ENCODE assay signal across 8 mouse cellular contexts in genomic region chr16:18811032-18811431, GRCm38 (mm10). TPM values are rescaled to one million over a fixed set of nuclear protein-coding genes. Genes with fewer than 3 reads are reported as not detected.
DNase-seq lines count a peak whose midpoint lies in the region; ATAC-seq lines count a peak whose summit lies in the region.

No protein-coding gene starts in this region.

- H3K27me3 ChIP-seq in kidney, embryonic 14.5 days (ENCODE audit: control insufficient read depth, insufficient read depth, low read length), result no peaks in the 10 kb centered on the region

- ATAC-seq in kidney, embryonic 14.5 days (ENCODE audit: low FRiP score, low TSS enrichment), result peak; percentile 26
- peak; percentile 21; the same call in 1 of the 2 replicates for ATAC-seq in granulocyte monocyte progenitor cell, adult 5-6 weeks (replicated peaks; ENCODE audit: poor library complexity, severe bottlenecking)
- peak; percentile 30; the same call in 1 of the 2 replicates for ATAC-seq in megakaryocyte progenitor cell, adult 5-6 weeks (replicated peaks; ENCODE audit: poor library complexity)

- 7% methylated on average over 5 of the region's 5 CpGs for WGBS in kidney, embryonic 14.5 days

- no peak for DNase-seq in kidney, postnatal 14 days
- peak; percentile 16 for DNase-seq in WW6 (ENCODE audit: low read depth, low spot score)
- DNase-seq in adrenal gland, adult 8-10 months, result no peak
- no peak for DNase-seq in urinary bladder, adult 2 months (ENCODE audit: low spot score)
- DNase-seq in retina, embryonic 14.5 days (ENCODE audit: low spot score), result no peak

- peak overlapping the region; percentile 51; the same call in 1 of the 2 replicates for H3K27ac ChIP-seq in kidney, embryonic 14.5 days (ENCODE audit: low read depth, low read length)

- peak overlapping the region; percentile 84 for H3K4me2 ChIP-seq in kidney, embryonic 14.5 days (replicated peaks; ENCODE audit: low read depth, low read length)

- peaks cover 13% of the 10 kb centered on the region for H3K4me1 ChIP-seq in kidney, embryonic 14.5 days (ENCODE audit: control insufficient read depth, insufficient read depth, low read length)

- H3K4me3 ChIP-seq in kidney, embryonic 14.5 days (ENCODE audit: low read length), result peak overlapping the region; percentile 85

- H3K36me3 ChIP-seq in kidney, embryonic 14.5 days (ENCODE audit: control insufficient read depth, insufficient read depth, low read length), result peaks cover 55% of the 10 kb centered on the region

- H3K9me3 ChIP-seq in kidney, embryonic 14.5 days (ENCODE audit: control insufficient read depth, low read length), result no peaks in the 10 kb centered on the region

- peak overlapping the region; percentile 68 for H3K9ac ChIP-seq in kidney, embryonic 14.5 days (ENCODE audit: low read depth, low read length)

RNA-seq across cellular contexts. Expression of gene Ufd1, which starts 0.5 kb away (rescaled TPM):
- 65.7 and 83.8 TPM in 2 replicates for polyA plus RNA-seq in kidney, embryonic 14.5 days (2014; fragmentation: Nextera tagmentation; extraction: Ambion mirVana)
- 56.5 and 56.9 TPM in 2 replicates for total RNA-seq in granulocyte monocyte progenitor cell, adult 5-6 weeks (2014; fragmentation: Nextera tagmentation)
- total RNA-seq in granulocyte monocyte progenitor cell, adult 5-6 weeks (2017), result 48.3 and 61.8 TPM in 2 replicates
- 54.3 and 60.0 TPM in 2 replicates for total RNA-seq in megakaryocyte progenitor cell, adult 5-6 weeks (2015)
- total RNA-seq in megakaryocyte progenitor cell, adult 5-6 weeks (2017), result 72.6 and 83.2 TPM in 2 replicates
- 100 to 1,000 TPM; 131 to 143 (median 136) TPM for total RNA-seq in adrenal gland, adult 8-10 months (2022)
- 58.0 TPM in 2 replicates for polyA plus RNA-seq in urinary bladder, adult 2 months (2012; rRNA removed)

RNA-seq across cellular contexts. Expression of gene Cdc45, which starts 0.8 kb away (rescaled TPM):
- polyA plus RNA-seq in kidney, embryonic 14.5 days (2014; fragmentation: Nextera tagmentation; extraction: Ambion mirVana), result 62.7 and 63.0 TPM in 2 replicates
- 73.9 and 90.3 TPM in 2 replicates for total RNA-seq in granulocyte monocyte progenitor cell, adult 5-6 weeks (2014; fragmentation: Nextera tagmentation)
- total RNA-seq in granulocyte monocyte progenitor cell, adult 5-6 weeks (2017), result 96.0 and 110 TPM in 2 replicates
- 85.4 and 93.9 TPM in 2 replicates for total RNA-seq in megakaryocyte progenitor cell, adult 5-6 weeks (2015)
- 110 and 121 TPM in 2 replicates for total RNA-seq in megakaryocyte progenitor cell, adult 5-6 weeks (2017)
- 10 to 100 TPM in 2 of 4 experiments, 1 to 10 TPM in 2; 7.0 to 12.8 (median 10.0) TPM for total RNA-seq in adrenal gland, adult 8-10 months (2022)
- 2.9 and 4.4 TPM in 2 replicates for polyA plus RNA-seq in urinary bladder, adult 2 months (2012; rRNA removed)

RNA-seq across cellular contexts. Expression of gene 2510002D24Rik, which starts 25.3 kb away (rescaled TPM):
- polyA plus RNA-seq in kidney, embryonic 14.5 days (2014; fragmentation: Nextera tagmentation; extraction: Ambion mirVana), result 36.2 and 40.1 TPM in 2 replicates
- 14.4 and 20.7 TPM in 2 replicates for total RNA-seq in granulocyte monocyte progenitor cell, adult 5-6 weeks (2014; fragmentation: Nextera tagmentation)
- 22.0 and 25.5 TPM in 2 replicates for total RNA-seq in granulocyte monocyte progenitor cell, adult 5-6 weeks (2017)
- 23.1 and 27.0 TPM in 2 replicates for total RNA-seq in megakaryocyte progenitor cell, adult 5-6 weeks (2015)
- total RNA-seq in megakaryocyte progenitor cell, adult 5-6 weeks (2017), result 23.2 and 36.1 TPM in 2 replicates
- total RNA-seq in adrenal gland, adult 8-10 months (2022), result 10 to 100 TPM; 18.5 to 23.9 (median 20.9) TPM
- 41.6 and 56.6 TPM in 2 replicates for polyA plus RNA-seq in urinary bladder, adult 2 months (2012; rRNA removed)

RNA-seq across cellular contexts. Expression of gene Gm28539, which starts 25.4 kb away (rescaled TPM):
- polyA plus RNA-seq in kidney, embryonic 14.5 days (2014; fragmentation: Nextera tagmentation; extraction: Ambion mirVana), result not detected in 2 replicates
- 2.4 and 12.6 TPM in 2 replicates for total RNA-seq in granulocyte monocyte progenitor cell, adult 5-6 weeks (2014; fragmentation: Nextera tagmentation)
- total RNA-seq in granulocyte monocyte progenitor cell, adult 5-6 weeks (2017), result 2.9 TPM in 1 of 2 replicates, not detected in the other
- total RNA-seq in megakaryocyte progenitor cell, adult 5-6 weeks (2015), result not detected in 2 replicates
- not detected in 2 replicates for total RNA-seq in megakaryocyte progenitor cell, adult 5-6 weeks (2017)
- total RNA-seq in adrenal gland, adult 8-10 months (2022), result 1 to 10 TPM; 1.7 to 7.3 (median 5.7) TPM
- polyA plus RNA-seq in urinary bladder, adult 2 months (2012; rRNA removed), result not detected in 2 replicates

RNA-seq across cellular contexts. Expression of gene Cldn5, which starts 34.4 kb away (rescaled TPM):
- 64.0 and 87.0 TPM in 2 replicates for polyA plus RNA-seq in kidney, embryonic 14.5 days (2014; fragmentation: Nextera tagmentation; extraction: Ambion mirVana)
- not detected in 2 replicates for total RNA-seq in granulocyte monocyte progenitor cell, adult 5-6 weeks (2014; fragmentation: Nextera tagmentation)
- total RNA-seq in granulocyte monocyte progenitor cell, adult 5-6 weeks (2017), result not detected in 2 replicates
- total RNA-seq in megakaryocyte progenitor cell, adult 5-6 weeks (2015), result not detected in 2 replicates
- total RNA-seq in megakaryocyte progenitor cell, adult 5-6 weeks (2017), result not detected in 2 replicates
- 10 to 100 TPM in 1 of 4 experiments, 1 to 10 TPM in 3; 7.8 to 12.2 (median 9.4) TPM for total RNA-seq in adrenal gland, adult 8-10 months (2022)
- polyA plus RNA-seq in urinary bladder, adult 2 months (2012; rRNA removed), result 45.6 and 48.4 TPM in 2 replicates

Comparison
In these comparisons a context has a peak if more than half of its experiments do, and no peak if none do; other contexts are left out.
1. RNA of gene Cdc45, which starts 0.8 kb away (total RNA-seq): 85.4 to 121 TPM in megakaryocyte progenitor cell, adult 5-6 weeks and 73.9 to 110 TPM in granulocyte monocyte progenitor cell, adult 5-6 weeks; 7.0 to 12.8 TPM in adrenal gland, adult 8-10 months; every median in the first group is over 4 times any median in the second.
2. Peak in every context shown above with its lines, with median percentiles within 50 percentile points of each other: ATAC-seq.